Mouse (Mus musculus) midbrain, embryonic 11.5 days (tissue): ENCODE measurements at regions not wholly inside any gene's neighbourhood (a gene's known extent, or its start where the extent isn't known, plus 50 kb on each side); places are given as distances from the start of the nearest gene placed in this dataset.

Source experiments
- ATAC-seq: fragments of 200-750 bp; cut with Nextera tagmentation; 2 replicates; pipeline ENCODE4 v1.8.0; 2017; ENCODE audit warnings: moderate TSS enrichment, moderate library complexity; ENCODE audit not compliant: low FRiP score
- DNase-seq: peaks from one replicate; pipeline ENCODE4 v3.0.0; 2015; ENCODE audit warnings: low spot score; ENCODE audit errors: missing footprints
- H3K27ac ChIP-seq: fragments of 300-500 bp; sonication (generic); 2 replicates; pipeline ENCODE4 v1.5.1; 2014; ENCODE audit warnings: low read depth, low read length
- H3K27me3 ChIP-seq: fragments of 300-500 bp; sonication (generic); 2 replicates; pipeline ENCODE4 v1.6.1; 2014; ENCODE audit warnings: mild to moderate bottlenecking, low read length, moderate library complexity, mixed read lengths; ENCODE audit not compliant: control insufficient read depth, insufficient read depth
- H3K36me3 ChIP-seq: fragments of 300-500 bp; sonication (generic); 2 replicates; pipeline ENCODE4 v1.6.1; 2014; ENCODE audit warnings: mild to moderate bottlenecking, low read length, moderate library complexity, mixed read lengths; ENCODE audit not compliant: control insufficient read depth, insufficient read depth
- H3K4me1 ChIP-seq: fragments of 300-500 bp; sonication (generic); 2 replicates; pipeline ENCODE4 v1.6.1; 2014; ENCODE audit warnings: low read length; ENCODE audit not compliant: control insufficient read depth, insufficient read depth
- H3K4me2 ChIP-seq: fragments of 300-500 bp; sonication (generic); 2 replicates; pipeline ENCODE4 v1.6.1; 2014; ENCODE audit warnings: mild to moderate bottlenecking, moderate library complexity
- H3K4me3 ChIP-seq: fragments of 300-500 bp; sonication (generic); 2 replicates; pipeline ENCODE4 v1.5.1; 2014; ENCODE audit warnings: low read depth, low read length
- H3K9ac ChIP-seq: fragments of 300-500 bp; sonication (generic); 2 replicates; pipeline ENCODE4 v1.6.1; 2014; ENCODE audit warnings: low read length
- H3K9me3 ChIP-seq: fragments of 300-500 bp; sonication (generic); 2 replicates; pipeline ENCODE4 v1.6.1; 2016; ENCODE audit warnings: low read length; ENCODE audit not compliant: control insufficient read depth
- WGBS: fragments of 180-500 bp; shearing (Covaris S2); extraction: QIAGEN DNeasy Blood & Tissue Kit; methylation state at CpG from one replicate; pipeline ENCODE4 v1.1.7; 2014; 5-methylcytosine and 5-hydroxymethylcytosine counted together

DNA sequence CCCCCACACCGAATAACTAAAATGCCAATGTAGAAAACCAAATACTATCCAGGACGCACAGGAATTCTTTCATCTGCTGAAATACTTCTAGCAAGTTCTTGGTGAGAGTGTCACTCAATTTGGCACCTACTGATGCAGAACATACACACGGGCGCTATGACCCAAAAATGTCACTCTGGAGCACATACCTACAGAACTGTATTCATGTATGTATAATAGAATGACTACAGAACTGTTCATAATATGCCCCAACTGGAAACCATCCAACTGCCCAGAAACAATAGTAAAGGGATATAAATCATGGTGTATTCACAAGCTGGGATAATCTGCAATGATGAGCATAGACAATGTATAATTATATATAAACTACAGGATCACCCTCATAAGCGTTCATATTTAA, 378.9 kb downstream of the Kif16b start:
- no peaks in the 10 kb centered on the region for H3K9me3 ChIP-seq
- H3K36me3 ChIP-seq, result no peaks in the 10 kb centered on the region
- H3K27me3 ChIP-seq, result no peaks in the 10 kb centered on the region
- H3K9ac ChIP-seq, result no peak overlapping the region
- ATAC-seq (no peak), DNase-seq (no peak)
- no peak overlapping the region for H3K4me3 ChIP-seq
- H3K27ac ChIP-seq, result no peak overlapping the region
- no peak overlapping the region for H3K4me2 ChIP-seq
- no peaks in the 10 kb centered on the region for H3K4me1 ChIP-seq
- WGBS, result 90% methylated on average over 5 of the region's 5 CpGs

DNA sequence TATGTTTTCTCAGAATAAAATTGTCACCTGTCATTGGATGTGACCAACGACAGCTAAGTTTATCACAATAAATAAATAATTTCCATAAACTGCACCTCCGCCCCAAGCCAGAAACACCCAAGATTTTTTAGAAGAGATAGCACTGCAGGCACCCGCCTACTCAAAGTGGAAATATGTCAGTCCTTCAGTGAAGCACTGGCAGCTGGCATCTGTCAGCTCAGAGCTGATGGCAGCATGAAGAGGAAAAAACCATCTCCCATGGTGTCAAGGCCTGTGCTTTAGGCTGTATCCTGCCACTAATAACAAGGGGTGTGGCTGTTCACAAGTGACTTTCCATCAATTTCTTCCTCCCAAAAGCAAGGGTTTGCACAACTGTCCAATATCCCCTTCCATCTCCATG, 383.6 kb downstream of the Kif16b start:
- no peak overlapping the region for H3K9ac ChIP-seq
- no peak for DNase-seq
- 82% methylated on average over 3 of the region's 3 CpGs for WGBS
- no peak overlapping the region for H3K4me3 ChIP-seq
- no peaks in the 10 kb centered on the region for H3K9me3 ChIP-seq
- no peak overlapping the region for H3K27ac ChIP-seq
- H3K27me3 ChIP-seq, result no peaks in the 10 kb centered on the region
- no peaks in the 10 kb centered on the region for H3K36me3 ChIP-seq
- no peak for ATAC-seq
- no peaks in the 10 kb centered on the region for H3K4me1 ChIP-seq
- H3K4me2 ChIP-seq, result no peak overlapping the region

- H3K27ac ChIP-seq, result no peak overlapping the region
- no peak overlapping the region for H3K9ac ChIP-seq
- DNase-seq, result no peak
- H3K4me2 ChIP-seq, result no peak overlapping the region
- H3K9me3 ChIP-seq, result no peaks in the 10 kb centered on the region
- H3K4me1 ChIP-seq, result no peaks in the 10 kb centered on the region
- no peaks in the 10 kb centered on the region for H3K27me3 ChIP-seq
- H3K4me3 ChIP-seq, result no peak overlapping the region
- no peaks in the 10 kb centered on the region for H3K36me3 ChIP-seq
- WGBS, result 88% methylated on average over 1 of the region's 1 CpGs
- no peak for ATAC-seq
These were observed 396.1 kb downstream of the Kif16b start for GRCm38 (mm10) chr2:142505216-142505615.
